Mouse (Mus musculus): ENCODE measurements around the gene 4930522H14Rik. TPM values are rescaled to one million over a fixed set of nuclear protein-coding genes. Genes with fewer than 3 reads are reported as not detected.

4930522H14Rik gene
- polyA plus RNA-seq (2016; fragmentation: Nextera tagmentation; extraction: Ambion mirVana): not detected in 2 replicates

DNA sequence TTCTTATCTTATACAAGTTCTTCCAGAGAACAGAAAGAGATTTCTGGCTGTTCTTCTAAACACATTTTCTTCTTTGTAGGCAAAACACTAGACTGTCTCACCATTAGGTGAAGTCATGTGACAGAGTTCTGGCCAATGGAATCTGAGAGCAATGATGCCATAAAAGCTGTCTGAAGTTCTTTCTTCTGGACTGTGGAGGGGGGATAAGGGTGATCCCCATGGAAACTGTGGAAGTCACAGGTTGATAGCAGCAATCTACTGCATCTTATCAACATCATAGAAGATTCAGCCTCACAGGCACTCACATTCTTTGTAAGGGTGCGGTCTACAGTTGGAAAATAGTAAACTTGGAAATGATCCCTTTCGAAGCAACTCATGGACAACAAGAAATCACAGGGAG lies at the start of gene 4930522H14Rik:
Gene 4930522H14Rik, minus strand, starts transcription at position 187 of the 400 bp plus-strand sequence.
- ATAC-seq: no peak
- Histone ChIP-seq H3K36me3 (no peaks in the 10 kb centered on the region), H3K4me3 (no peak within 1 kb of the TSS), H3K9me3 (replicated peaks) (no peaks in the 10 kb centered on the region), H3K27me3 (replicated peaks) (no peaks in the 10 kb centered on the region), H3K9ac (no peak within 1 kb of the TSS), H3K4me1 (no peaks in the 10 kb centered on the region), H3K4me2 (no peak within 1 kb of the TSS), H3K27ac (no peak within 1 kb of the TSS)
- 81% methylated on average over 2 of the region's 2 CpGs for WGBS (ENCODE audit: insufficient replicate concordance)

DNA sequence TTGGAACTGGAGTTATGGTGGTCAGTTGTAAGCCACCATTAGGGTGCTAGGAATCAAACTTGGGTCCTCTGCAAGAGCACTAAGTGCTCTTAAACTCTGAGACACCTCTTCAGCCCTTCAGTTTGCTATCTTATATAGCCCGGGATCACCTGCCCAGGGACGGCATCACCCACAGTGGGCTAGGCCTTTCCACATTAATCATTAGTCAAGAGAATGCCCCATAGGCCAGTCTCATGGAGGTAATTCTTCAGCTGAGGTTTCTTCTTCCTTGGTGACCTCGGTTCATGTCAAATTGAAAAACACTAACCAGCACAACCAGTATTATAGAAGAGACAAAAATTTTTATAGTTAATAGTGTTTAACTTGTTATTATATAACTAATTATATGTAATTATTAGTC lies 47.3 kb upstream of the 4930522H14Rik start:
- Histone ChIP-seq H3K27me3 (replicated peaks) (peaks cover 4% of the 10 kb centered on the region; the same call in 1 of the 2 replicates), H3K4me1 (no peaks in the 10 kb centered on the region), H3K9me3 (replicated peaks) (no peaks in the 10 kb centered on the region), H3K36me3 (no peaks in the 10 kb centered on the region), H3K4me2 (no peak overlapping the region), H3K27ac (no peak overlapping the region), H3K4me3 (no peak overlapping the region), H3K9ac (no peak overlapping the region)
- ATAC-seq: no peak
- WGBS (ENCODE audit: insufficient replicate concordance): 60% methylated on average over 3 of the region's 3 CpGs

DNA sequence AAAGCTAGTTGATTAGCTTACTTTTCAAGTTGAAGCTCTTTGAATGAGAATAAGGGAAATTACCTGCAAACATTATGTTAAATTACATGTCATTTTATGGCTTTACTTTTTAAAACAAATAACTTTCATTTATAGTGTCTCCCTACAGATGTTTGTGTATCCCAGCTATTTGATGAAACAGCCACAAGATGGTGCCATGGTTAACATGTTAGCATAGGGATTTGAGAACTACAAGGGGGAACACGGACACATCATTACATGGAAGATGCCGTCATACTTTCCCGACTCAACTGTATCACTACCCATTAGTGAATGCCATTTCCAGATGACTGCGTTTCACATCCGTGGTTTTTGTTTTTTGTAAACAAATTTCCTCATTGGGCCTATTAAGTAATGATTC lies 45.8 kb upstream of the 4930522H14Rik start:
- Histone ChIP-seq H3K36me3 (no peaks in the 10 kb centered on the region), H3K4me3 (no peak overlapping the region), H3K27ac (no peak overlapping the region), H3K4me1 (no peaks in the 10 kb centered on the region), H3K4me2 (no peak overlapping the region), H3K27me3 (replicated peaks) (peaks cover 7% of the 10 kb centered on the region; the same call in 1 of the 2 replicates), H3K9me3 (replicated peaks) (no peaks in the 10 kb centered on the region), H3K9ac (no peak overlapping the region)
- WGBS (ENCODE audit: insufficient replicate concordance): 57% methylated on average over 5 of the region's 5 CpGs
- no peak for ATAC-seq

DNA sequence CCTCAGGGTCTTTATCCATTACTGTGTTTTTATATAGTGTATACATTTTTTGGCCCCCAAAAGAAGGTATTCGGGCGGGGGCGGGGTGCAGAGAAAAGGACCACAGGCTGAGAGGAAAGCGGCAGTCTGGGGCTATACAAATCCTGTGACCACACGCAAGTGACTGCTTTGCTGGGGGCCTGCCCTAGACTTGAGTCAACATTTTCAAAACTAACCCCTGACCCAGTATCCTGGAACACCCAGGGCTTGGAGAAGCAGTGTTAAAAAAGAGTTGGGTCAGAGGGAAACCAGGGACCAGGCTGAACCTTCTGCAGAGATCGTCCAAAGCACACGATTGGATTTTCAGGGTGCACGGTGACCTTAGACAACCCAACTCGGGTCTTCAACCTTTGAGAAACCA lies 43.7 kb upstream of the 4930522H14Rik start:
- peaks cover 7% of the 10 kb centered on the region; the same call in 1 of the 2 replicates for H3K27me3 ChIP-seq (replicated peaks)
- no peaks in the 10 kb centered on the region for H3K9me3 ChIP-seq (replicated peaks)
- no peaks in the 10 kb centered on the region for H3K4me1 ChIP-seq
- H3K9ac ChIP-seq: no peak overlapping the region
- no peak overlapping the region for H3K27ac ChIP-seq
- 67% methylated on average over 9 of the region's 9 CpGs for WGBS (ENCODE audit: insufficient replicate concordance)
- no peak overlapping the region for H3K4me3 ChIP-seq
- ATAC-seq: no peak
- H3K4me2 ChIP-seq: no peak overlapping the region
- H3K36me3 ChIP-seq: no peaks in the 10 kb centered on the region

DNA sequence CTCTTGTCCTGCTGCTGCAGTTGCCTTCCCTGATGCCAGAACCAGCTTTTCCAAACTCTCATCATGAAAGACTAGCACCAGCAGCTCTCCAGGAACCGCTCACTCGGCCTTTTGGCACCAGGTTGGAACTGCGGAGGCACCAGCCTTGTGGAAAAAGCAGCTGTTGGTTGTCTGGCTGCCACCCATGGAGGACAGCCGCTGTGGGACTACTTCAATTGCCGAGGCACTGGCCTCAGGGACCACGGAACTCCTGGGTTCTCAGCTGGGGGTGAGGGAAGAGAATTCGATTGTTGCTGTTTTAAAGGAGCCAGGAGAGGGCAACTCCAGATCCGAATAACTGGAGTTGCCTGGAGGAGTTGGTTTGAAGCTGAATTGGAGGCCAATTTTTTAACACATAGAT lies 43.2 kb upstream of the 4930522H14Rik start:
- Histone ChIP-seq H3K36me3 (no peaks in the 10 kb centered on the region), H3K4me2 (no peak overlapping the region), H3K9ac (no peak overlapping the region), H3K27ac (no peak overlapping the region), H3K4me3 (no peak overlapping the region), H3K9me3 (replicated peaks) (no peaks in the 10 kb centered on the region), H3K4me1 (no peaks in the 10 kb centered on the region), H3K27me3 (replicated peaks) (peaks cover 7% of the 10 kb centered on the region; the same call in 1 of the 2 replicates)
- ATAC-seq: no peak
- 37% methylated on average over 8 of the region's 8 CpGs for WGBS (ENCODE audit: insufficient replicate concordance)

DNA sequence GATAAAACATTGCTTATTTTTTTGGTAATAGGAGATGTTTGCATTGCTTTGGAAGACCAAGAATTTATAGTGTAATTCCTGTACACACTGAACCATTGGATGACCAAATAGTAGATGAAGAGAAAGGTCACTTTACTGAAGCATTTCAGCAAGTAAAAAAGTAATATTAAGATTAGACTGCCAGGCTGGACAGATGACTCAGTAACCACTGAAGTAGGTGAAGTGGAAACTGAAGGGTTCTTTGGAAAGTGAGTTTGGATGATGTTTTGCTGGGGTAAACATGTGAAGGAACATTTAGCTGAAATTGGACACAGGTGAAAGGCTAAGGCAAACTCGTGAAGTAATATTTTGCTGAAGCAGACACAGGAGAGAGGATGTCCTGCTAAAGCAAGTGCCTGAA lies 41.5 kb upstream of the 4930522H14Rik start:
- Histone ChIP-seq H3K9ac (no peak overlapping the region), H3K4me1 (no peaks in the 10 kb centered on the region), H3K4me3 (no peak overlapping the region), H3K4me2 (no peak overlapping the region), H3K27ac (no peak overlapping the region), H3K27me3 (replicated peaks) (peaks cover 4% of the 10 kb centered on the region; the same call in 1 of the 2 replicates), H3K36me3 (no peaks in the 10 kb centered on the region), H3K9me3 (replicated peaks) (no peaks in the 10 kb centered on the region)
- whole genome bisulfite sequencing (ENCODE audit: insufficient replicate concordance): 39% methylated on average over 1 of the region's 1 CpGs
- no peak for ATAC-seq

DNA sequence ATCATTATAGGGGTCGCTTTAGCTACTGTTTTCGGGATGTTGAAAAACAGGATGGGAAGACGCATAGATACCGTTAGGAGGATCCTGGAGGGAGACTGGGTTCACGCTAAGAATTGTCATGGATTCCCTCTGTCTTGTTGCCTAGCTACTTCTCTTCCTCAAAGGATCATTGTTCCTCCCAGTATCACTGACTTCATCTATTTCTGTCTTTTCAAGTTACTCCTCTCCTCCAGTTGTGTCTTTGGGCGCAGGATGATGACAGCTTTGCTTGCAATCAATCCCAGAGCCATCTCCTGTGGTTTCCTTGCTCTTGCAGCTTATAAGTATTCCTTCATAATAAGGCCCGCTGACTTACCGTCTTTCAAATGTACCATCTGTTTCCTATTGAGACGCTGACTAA lies 38.3 kb upstream of the 4930522H14Rik start:
- Histone ChIP-seq H3K27ac (no peak overlapping the region), H3K4me1 (no peaks in the 10 kb centered on the region), H3K9ac (no peak overlapping the region), H3K4me2 (no peak overlapping the region), H3K27me3 (replicated peaks) (0 out of 2 replicates have a peak, but pooled peaks cover 4% of the 10 kb centered on the region), H3K9me3 (replicated peaks) (no peaks in the 10 kb centered on the region), H3K36me3 (no peaks in the 10 kb centered on the region), H3K4me3 (no peak overlapping the region)
- WGBS (ENCODE audit: insufficient replicate concordance): 75% methylated on average over 9 of the region's 9 CpGs
- ATAC-seq: no peak

DNA sequence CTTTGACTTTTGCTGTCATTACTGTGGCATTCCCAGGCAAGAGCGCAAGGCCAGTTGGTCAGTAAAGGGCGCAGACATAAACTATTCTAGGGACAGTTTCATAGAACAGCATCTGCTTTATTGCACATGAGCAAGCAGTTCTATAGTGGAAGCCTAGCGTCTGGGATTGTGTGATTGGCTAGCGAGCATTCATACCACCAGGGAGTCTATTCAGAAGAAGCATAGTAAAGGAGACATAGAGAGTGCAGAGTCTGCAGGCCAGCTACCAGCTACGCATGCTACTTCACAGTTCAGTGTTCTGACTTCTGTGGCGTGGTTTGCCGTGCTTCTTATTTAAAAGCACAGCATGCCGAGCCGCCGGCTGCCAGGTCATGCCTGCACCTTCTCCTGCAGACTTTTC lies 37.9 kb upstream of the 4930522H14Rik start:
- no peak overlapping the region for H3K9ac ChIP-seq
- 80% methylated on average over 10 of the region's 10 CpGs for WGBS (ENCODE audit: insufficient replicate concordance)
- no peaks in the 10 kb centered on the region for H3K4me1 ChIP-seq
- H3K9me3 ChIP-seq (replicated peaks): no peaks in the 10 kb centered on the region
- ATAC-seq: no peak
- 0 out of 2 replicates have a peak, but pooled peaks cover 4% of the 10 kb centered on the region for H3K27me3 ChIP-seq (replicated peaks)
- no peak overlapping the region for H3K4me2 ChIP-seq
- no peak overlapping the region for H3K27ac ChIP-seq
- no peak overlapping the region for H3K4me3 ChIP-seq
- no peaks in the 10 kb centered on the region for H3K36me3 ChIP-seq

DNA sequence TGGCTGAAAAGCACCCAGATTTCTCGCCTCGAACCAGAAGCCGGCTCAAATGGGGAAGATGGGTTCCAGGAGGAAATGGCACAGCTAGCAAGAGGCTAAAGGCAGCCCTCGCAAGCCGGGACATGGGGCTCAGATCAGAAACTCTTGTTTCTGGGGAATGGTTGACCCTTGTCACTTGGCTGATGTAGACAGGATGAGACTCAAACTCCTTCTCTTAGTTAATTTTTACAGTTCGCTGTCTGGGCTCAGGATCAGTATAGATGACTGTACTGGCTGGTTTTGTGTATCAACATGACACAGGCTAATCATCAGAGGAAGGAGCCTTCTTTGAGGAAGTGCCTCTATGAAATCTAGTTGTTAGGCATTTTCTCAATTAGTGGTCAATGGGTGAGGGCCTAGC lies 33.6 kb upstream of the 4930522H14Rik start:
- WGBS (ENCODE audit: insufficient replicate concordance): 65% methylated on average over 6 of the region's 6 CpGs
- H3K4me3 ChIP-seq: no peak overlapping the region
- no peak overlapping the region for H3K4me2 ChIP-seq
- no peaks in the 10 kb centered on the region for H3K4me1 ChIP-seq
- no peak overlapping the region for H3K9ac ChIP-seq
- no peaks in the 10 kb centered on the region for H3K9me3 ChIP-seq (replicated peaks)
- H3K27ac ChIP-seq: no peak overlapping the region
- H3K36me3 ChIP-seq: no peaks in the 10 kb centered on the region
- ATAC-seq: no peak
- no peaks in the 10 kb centered on the region for H3K27me3 ChIP-seq (replicated peaks)

DNA sequence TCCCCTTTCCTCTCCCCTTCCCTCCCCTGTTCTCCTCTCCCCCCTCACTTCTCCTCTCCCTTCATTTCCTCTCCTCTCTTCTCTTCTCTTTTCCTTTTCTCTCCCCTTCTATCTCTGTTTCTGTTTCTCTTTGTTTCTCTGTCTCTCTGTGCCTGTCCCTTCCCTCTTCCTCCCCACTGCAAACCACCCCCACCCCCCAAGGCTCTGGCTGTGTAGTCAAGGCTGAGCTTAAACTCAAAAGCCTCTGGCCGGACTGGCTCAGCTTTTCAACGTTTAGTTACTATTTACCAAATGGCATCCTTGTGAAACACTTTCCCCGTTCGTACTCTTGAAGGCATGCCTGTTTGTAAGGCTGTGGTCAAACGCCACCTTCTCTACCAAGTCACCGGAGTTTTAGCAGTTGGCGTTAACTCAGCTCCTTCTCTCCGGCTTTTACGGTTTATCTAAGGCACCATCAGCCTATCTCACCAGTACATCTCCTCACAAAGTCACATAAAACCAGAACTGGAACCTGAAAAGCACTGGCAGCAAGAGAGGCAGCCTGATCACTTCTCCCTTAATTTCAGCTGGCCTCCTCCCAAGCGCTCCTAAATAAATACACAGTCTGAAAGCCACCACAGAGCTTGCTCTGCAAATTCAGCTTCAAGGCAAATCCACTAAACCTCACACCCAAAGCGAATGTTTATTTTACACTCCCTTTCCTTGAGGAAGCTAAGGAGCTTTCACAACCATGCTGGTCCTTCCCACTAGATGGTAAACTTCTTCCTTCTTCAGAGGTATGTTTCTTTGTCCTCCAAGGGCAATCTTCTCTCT lies 19.4 kb upstream of the 4930522H14Rik start:
- Histone ChIP-seq H3K4me2 (peak overlapping the region; percentile 9), H3K36me3 (no peaks in the 10 kb centered on the region), H3K4me1 (no peaks in the 10 kb centered on the region), H3K4me3 (no peak overlapping the region), H3K9ac (no peak overlapping the region), H3K9me3 (replicated peaks) (no peaks in the 10 kb centered on the region), H3K27ac (no peak overlapping the region), H3K27me3 (replicated peaks) (no peaks in the 10 kb centered on the region)
- ATAC-seq: no peak
- 14% methylated on average over 11 of the region's 11 CpGs for WGBS (ENCODE audit: insufficient replicate concordance)

DNA sequence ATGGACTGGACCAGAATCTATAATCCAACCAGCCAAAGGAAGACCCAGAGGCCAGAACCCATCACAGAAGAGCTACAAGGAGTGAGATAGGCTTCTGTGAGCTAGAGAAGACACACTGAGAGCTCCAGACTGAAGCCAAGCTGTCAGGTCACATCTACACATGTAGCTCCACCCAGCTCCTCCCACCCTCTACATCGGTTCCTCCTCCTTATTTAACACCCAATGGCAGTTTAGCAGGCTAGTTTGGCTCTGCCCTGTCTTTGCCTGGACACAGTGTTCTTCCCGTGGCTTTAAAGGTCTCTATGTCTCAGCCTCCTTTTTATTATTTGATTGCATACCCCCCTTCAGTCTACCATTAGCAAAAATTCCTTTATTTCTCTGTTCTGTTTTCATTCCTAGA lies 16.2 kb upstream of the 4930522H14Rik start:
- no peak overlapping the region for H3K4me2 ChIP-seq
- H3K27ac ChIP-seq: no peak overlapping the region
- no peaks in the 10 kb centered on the region for H3K4me1 ChIP-seq
- H3K27me3 ChIP-seq (replicated peaks): no peaks in the 10 kb centered on the region
- no peaks in the 10 kb centered on the region for H3K36me3 ChIP-seq
- 10% methylated on average over 2 of the region's 2 CpGs for WGBS (ENCODE audit: insufficient replicate concordance)
- H3K9ac ChIP-seq: no peak overlapping the region
- H3K9me3 ChIP-seq (replicated peaks): no peaks in the 10 kb centered on the region
- no peak for ATAC-seq
- no peak overlapping the region for H3K4me3 ChIP-seq

DNA sequence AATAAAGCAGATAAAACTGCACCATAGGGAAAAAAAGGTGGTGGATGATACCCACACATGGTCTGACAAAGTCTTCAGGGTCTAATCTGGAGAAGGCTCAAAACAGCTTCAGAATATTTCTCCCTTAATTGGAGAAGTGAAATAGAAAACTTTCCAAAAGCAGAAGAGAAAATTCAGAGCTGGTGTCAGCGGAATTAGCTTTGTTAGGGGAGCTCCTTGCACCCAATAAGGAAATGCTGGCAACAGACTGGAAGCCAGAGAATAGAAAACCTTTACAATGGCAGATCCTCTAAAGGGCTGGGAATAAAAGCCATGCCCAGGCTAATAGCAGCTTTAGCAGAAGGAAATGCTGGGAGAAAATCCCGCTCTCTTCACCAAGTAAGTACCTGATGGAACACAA lies 15.4 kb upstream of the 4930522H14Rik start:
- Histone ChIP-seq H3K9me3 (replicated peaks) (no peaks in the 10 kb centered on the region), H3K4me2 (no peak overlapping the region), H3K27ac (no peak overlapping the region), H3K4me3 (no peak overlapping the region), H3K27me3 (replicated peaks) (no peaks in the 10 kb centered on the region), H3K9ac (no peak overlapping the region), H3K4me1 (no peaks in the 10 kb centered on the region), H3K36me3 (no peaks in the 10 kb centered on the region)
- 64% methylated on average over 2 of the region's 2 CpGs for WGBS (ENCODE audit: insufficient replicate concordance)
- ATAC-seq: no peak
